Mouse (Mus musculus) CD4-positive helper T cell, adult 2 months (primary cell): ENCODE results near the gene Ccdc158.

Source experiments
- DNase-seq: peaks from one replicate; pipeline ENCODE4 v3.0.0-alpha.2; 2012; ENCODE audit warnings: low read depth, missing footprints, low spot score

The Ccdc158 gene

DNA sequence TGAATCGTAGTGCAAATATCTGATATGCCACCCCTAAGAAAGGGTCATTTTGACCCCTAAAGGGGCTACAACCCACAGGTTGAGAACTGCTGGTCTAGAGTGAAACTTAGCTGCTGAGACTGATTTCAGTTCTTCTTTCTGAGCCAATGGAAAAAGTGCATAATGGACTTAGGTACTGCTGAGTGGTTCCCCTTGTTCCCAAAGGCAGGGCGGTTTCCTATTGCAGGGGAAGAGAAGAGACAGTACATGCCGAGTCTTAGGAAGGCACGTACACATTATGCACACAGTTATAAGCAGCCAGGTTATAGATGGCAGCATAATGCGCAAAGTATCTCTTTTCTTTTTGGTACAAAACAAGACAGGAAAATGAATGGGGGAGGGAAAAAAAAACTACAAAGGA, 13.1 kb upstream of the Ccdc158 start:
- no peak for DNase-seq

DNA sequence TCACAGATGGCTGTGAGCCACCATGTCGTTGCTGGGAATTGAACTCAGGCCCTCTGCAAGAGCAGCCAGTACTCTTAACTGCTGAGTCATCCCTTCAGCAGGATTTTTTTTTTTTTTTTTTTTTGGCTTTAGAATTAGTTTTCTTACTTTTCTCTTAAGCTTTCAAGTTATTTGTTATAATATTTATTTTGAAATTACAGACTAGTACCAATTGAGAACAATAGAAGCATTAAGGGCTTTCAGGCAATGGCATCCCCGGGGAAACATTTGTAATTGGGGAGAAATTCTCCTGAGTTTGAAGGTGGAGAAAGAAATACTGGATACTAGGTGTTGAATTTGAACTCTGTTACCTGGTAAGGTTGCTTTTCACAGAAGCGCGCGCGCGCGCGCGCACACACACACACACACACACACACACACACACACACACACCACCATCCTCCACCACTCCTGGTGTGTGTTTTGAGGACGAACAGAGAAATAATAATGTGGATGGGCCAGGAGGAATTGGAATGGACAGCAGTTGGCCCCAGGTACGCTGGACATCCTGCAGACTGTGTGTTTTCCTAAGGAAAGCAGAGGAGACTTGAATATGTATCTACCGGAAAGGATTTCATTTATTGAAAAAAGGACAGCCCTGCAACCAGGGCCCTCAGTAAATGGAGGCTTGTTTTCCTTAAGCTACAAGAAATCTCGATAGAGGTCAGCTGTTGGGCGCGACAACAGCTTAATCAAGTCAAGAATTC, 9.8 kb upstream of the Ccdc158 start:
- DNase-seq = no peak

DNA sequence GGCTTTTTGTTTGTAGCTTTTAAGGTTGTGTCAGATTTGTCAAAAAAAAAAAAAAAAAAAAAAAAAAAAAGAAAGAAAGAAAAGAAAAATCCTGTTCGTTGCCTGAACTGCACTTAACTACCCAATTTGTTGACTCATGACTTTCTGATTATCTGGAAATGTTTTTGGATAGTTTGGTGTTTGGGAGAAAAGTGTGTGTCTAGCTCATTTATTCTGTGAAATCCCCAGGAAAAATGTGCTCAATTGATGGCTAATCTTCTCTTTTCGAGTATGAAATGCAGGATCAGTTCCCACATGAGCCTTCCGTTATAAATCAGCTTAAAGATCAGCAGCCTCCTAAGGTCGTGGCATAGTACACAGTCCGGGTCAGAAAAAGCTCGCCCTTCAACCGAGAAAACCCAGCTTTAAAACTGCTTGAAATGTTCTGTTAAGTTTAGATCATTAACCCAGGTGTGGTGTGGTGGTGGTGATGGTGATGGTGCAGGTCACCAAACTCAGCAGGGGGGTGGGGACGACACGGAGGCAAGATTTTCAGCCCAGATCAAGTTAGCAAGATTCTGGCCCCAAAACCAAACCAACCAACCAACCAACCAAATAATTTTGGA, 8.9 kb upstream of the Ccdc158 start:
- DNase-seq = no peak

DNA sequence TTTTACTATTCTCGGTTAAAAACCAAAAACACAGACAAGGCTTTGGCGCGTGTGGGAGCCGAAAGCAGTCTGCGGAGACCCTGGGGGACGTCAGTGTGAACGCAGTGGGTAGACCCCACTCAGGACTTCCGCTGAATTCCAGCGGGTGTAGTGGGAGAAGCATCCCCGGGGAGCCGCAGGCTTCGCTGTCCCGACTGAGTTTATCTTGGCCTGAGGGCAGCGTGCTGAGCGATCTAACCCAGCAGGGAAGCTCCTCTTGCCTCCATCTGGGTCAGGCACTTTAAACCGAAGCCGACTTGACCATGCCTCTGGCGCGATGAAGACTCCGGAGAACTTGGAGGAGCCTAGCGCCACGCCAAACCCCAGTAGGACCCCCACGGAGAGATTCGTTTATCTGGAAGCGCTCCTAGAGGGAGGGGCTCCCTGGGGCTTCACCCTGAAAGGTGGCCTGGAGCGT, 8.3 kb upstream of the Ccdc158 start, which contains the start of gene Shroom3:
TSS of gene Shroom3 (plus strand) at position 85 of the 457 bp plus-strand sequence.
- DNase-seq = no peak

DNA sequence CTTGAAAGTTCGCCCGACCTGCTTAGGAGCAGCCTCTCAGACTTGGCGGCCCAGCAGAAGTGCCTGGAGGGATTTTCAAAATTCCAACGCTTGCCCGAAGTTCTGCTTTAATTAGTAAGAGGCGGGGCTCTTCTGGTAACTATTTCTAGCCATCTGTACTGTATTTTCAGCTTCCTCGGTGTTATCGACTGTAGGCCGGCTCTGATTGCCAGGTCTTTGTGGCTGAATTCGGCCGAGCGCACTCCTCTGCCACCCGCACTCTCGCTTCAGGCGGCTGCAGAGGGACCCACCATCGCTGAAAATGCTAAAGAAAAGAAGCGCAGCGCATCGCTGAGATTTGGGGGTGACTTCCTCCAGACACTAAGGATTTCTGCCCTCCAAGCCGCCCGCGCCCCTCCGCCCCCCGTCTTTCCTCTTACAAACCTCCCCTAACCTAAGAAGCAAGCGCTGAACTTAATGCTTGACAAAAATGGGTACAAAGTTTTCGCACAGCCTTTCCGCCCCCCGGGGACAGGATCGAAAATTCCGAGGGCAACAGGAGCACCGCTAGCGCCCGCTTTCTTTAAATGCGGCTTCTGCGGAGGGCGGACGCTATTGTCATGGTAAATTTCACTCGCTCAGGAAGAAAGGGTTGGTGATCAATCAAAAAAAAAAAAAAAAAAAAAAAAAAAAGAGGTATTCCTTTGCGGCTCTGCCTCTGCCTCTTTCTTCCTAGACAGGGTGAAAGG, 7.7 kb upstream of the Ccdc158 start:
- no peak for DNase-seq

DNA sequence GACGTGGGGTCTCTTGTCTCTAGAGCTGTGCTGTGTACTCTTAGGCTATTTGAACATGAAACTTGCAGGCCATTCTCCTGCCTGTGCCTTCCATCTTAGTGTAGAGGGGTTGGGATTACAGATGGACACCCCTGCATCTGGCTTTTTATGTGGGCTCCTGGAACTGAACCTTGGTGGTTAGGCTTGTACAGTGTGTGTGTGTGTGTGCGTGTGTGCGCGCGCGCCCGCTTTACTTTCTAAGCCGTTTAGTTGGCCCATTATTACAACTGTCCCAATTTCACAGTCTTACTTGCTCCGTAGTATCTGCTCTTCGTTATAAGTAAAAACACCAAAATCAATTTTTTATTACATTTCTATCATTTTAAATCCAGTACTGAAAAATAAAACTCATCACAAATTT, 6.8 kb upstream of the Ccdc158 start:
- DNase-seq = no peak

DNA sequence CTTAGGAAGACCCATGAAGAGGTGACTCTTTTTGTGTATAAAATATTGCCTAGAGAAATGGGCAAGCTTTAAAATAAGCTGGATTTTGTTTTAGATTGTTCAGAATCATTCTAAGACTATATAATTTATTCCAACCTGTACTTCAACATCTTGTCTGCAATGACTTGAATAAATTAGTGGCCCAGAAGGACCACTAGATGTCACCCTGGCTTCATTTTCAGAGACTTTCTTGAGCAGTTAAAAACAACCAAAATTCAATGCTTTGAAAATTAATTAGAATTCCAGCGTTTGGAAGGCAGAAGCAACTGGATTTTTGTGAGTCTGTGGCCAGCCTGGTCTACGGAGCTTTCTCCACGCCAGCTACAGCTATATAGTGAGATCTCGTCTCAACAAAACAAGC, 4.4 kb upstream of the Ccdc158 start:
- no peak for DNase-seq

DNA sequence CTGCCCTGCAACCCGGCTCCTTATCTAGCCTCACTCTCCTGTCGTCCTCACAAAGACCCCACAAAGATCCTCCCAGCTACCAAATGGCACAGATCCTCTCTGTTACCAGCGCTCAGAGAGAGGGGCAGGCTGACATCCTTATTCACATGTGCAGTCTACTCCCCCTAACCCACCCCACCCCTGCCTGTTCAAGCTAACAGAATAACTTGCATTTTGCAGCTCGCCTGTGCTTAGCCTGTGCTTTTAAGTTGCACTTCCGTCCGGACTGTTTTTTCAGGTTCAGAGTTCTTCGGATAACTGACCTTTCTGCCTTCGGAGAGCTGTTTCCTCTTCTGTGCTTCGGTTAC, 476 bp upstream of the Ccdc158 start:
- no peak for DNase-seq

DNA sequence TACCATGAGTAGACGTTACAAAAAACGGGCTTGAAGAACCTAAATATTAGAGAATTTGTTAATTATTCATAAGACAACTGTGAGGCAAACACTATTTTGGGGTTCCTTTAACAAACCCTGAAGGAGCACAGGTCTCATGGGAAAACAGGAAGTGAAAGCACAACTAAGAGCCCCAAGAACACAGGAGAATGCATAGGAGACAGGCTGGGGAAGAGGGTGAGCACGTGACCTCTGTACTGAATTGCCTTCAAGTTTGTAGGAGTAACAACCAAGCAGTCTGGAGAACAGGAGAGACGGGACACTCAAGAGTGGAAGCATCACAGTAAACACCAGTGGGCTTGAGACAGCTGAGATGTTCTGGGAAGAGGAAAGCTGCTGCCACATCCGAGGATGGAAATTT, 8.2 kb downstream of the Ccdc158 start:
- no peak for DNase-seq

DNA sequence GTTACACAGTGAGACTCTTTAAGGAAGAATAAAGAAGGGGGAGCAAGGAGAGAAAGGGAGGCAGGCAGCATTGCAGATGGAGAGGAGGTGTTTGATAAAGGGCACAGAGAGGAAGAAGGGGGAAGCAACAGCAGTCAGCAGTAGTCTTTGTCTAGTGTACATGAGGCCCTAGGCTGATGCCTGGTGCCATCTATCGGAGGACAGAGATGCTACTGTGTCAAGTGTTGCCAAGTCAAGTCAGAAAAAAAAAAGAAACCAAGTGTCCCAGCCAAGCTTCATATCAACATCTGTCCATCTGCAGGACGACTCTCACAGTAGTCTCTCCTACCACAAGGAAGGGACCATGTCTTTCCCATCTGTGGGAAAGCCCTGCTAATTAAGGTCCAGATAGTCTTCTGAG, 10.8 kb downstream of the Ccdc158 start:
- DNase-seq = no peak

DNA sequence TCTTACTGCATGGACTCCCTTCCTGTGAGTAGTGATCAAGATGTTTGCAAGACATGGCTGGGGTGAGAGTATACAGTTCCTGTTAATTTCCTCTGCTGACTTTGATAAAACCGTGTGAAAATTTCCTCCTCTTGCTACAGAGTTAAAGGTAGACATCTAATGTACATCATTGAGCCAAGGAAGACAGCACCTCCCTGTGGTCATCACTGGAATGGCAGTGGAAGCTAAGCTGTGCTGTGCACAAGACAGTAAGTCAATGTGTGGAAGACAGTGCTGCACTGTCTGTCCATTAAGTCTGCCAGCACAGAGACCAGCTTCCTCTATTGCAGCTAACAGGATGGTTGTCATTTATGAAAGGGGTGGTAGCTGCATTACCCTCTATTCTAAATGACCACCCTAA, 18.8 kb downstream of the Ccdc158 start:
- DNase-seq = peak; percentile 57

DNA sequence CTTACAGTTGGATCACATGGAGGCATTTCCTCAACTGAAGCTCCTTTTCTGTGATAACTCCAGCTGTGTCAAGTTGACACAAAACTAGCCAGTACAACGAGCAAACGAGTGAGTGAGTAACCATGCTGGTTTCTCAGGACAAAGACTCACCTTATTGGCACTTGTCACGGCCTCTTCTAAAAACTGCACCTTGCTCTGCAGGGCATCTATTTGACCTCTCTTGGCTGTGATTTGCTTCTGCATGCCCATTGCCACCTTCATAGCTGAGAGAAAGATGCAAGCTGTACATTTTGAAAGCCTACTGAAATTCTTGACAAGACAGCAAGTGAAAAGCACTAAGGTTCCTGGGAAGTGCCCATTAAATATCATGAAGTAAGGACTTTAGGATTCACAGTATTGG, 34.2 kb downstream of the Ccdc158 start:
- no peak for DNase-seq

DNA sequence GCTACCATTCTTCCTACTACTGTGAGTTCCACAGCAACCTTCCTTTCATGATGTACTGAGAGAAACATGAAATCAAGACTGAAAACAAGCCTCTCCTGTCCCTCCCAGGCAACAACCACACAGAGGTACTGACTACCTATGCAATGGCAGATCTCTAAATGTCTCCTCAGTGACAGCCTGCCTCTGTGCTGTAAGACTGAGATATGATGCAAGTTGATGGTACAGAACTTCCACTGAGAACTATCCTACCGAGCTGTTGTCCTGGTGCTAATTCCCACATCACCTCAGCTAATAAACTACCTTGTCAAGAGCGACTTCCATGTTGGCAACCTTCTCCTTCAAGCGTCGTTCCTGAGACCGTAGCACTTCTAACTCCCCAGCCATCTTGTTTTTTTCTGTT, 39.2 kb downstream of the Ccdc158 start:
- DNase-seq = no peak

DNA sequence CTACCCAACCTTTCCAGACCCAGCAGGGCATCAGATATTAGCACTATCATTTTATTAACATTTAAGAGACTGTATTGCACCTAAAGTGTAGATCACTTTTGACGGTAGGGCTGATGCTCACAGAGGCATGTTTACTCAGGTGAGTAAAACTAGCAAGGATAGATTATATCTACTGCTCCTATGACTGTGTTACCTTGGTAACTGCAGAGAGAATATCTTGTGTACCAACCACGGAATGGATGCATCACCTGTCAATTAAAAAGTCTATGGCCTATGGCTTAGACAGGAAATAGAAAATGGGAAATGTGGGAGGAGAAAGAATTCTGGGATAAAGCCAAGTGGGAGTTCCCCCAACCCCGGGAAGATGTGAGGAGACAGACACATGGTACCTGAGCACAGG, 40.2 kb downstream of the Ccdc158 start:
- no peak for DNase-seq

DNA sequence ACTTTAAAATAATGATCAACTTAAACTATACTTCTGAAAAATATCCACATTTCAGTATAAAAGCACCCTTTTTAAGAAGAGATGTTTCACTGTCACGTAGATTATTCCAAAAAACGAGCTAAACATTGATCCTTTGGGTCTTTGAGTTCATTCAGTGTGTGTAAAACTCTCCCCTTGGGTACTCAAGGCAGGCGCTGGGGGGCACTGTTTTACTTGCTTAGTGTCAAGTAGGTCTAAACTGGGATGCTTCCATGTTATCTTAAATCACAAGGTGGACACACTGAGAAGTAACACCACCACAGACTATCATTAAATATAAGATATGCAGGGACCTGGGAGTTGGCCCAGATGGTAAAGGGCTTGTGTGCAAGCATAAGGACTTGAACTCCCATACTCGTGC, 41.5 kb downstream of the Ccdc158 start:
- no peak for DNase-seq

DNA sequence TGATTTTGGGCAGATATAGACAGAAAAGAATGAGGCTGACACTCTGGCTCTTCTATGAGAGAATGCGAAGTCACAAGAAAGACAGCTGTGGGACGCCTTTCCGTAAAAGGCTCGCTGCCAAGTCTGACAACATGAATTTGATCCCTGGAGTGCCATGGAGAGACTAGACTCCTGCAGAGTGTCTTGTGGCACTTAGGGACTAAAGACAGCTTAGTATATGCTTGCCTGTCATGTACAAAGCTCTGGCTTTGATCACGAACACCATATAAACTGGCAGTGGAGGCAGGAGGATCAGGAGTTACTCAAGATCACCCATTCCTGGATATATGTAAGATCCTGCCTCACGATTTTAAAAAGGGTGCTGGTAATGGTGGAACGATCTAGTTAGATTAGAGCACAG, 47.2 kb downstream of the Ccdc158 start:
- no peak for DNase-seq

DNA sequence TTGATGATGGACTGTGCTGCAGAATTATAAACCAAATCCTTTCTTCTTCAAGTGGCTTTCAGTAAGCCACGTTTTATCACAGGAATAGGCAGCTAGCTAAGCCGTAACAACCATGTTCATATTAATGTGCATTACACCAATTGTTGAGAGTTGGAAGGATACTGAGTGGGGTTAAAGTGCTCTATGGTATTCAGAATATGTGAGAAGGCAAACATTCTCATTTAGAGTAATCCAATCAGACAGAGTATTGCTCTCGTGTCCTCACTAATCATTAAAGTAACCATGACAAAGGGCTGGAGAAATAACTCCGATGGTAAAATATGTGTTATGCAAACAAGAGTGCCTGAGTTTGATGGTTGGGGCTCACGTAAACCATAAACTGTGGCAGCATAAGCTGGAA, 53.2 kb downstream of the Ccdc158 start:
- no peak for DNase-seq

DNA sequence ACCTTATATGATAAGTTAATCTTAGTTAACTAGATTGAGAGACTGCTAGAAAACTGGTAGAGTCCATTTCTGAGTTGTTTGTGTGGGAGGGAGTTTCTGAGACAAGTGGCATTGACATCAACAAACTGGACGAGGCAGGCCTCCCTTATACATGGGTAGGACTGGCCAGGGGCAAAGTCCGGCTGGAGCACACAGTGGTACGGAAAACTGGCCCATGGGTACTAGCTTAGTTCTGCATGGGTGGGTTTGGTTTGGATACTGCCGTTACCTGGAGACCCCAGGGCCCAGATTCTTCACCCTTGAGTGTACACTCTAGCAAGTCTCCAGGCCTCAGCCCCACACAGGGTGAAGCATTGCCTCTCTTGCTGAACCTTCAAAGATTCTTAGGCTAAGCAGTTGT, 62.3 kb downstream of the Ccdc158 start:
- DNase-seq = no peak

DNA sequence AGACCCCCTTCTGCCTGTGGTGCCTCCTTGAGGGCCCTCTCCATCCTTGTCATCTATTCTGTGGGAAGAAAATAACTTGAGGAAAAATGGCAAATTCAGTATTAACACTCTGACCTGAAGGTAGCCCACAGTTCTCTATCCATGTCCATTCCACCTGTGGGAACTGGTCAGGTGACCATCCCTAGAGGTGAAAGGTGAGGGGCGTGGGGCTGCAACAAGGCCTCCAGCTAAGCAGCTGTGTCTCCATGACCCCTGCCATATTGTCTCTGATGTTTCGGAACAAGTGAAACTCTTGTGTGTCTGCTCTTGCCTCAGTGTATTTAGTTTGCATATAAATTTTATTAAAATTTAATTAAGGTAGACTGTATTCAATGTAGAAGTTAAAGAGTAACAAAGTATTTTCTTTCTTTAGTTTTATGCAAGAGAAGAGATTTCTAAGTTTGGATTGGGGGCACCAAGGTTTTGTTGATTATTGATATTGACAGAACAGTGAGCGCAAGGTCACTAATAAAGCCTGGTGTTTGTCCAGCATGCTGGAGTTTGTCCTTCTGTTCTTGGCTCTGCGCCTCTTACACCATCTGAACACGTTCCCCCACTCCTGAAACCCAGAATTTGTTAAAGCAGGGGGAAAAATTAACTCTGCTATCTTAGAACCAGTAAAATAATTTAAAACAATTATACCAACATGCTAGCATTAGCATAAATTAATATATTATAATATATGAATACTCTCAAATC, 67.4 kb downstream of the Ccdc158 start:
- no peak for DNase-seq

DNA sequence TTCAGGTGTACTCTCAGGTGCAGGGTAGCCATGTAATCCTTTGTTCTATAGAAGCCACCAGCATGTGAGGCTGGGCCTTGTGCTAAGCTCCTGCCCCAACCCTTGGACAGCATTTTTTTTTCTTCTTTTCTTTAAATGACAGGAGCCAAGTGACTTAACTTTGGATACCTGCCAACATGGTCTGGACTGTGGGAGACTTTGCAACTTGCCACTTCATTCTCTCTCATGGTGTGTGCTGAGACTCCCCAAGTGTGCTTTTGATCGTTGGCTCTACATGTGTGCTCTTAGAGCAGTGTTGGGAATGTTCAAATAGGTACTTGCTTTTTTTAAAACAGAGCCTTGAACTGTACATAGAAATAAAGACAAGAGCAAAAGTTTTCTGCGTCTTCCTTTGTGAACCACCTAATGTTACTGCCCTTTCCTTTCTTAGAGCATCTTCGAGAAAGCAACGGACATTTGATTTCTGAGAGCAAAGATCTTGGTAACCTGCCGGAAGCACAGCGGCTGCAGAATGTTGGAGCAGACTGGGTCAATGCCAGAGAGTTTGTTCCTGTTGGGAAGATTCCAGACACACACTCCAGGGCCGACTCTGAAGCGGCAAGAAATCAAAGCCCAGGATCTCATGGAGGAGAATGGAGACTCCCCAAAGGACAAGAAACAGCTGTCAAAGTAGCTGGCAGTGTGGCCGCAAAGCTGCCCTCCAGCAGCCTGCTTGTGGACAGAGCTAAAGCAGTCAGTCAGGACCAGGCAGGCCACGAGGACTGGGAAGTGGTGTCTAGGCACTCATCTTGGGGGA, 70.4 kb downstream of the Ccdc158 start:
- DNase-seq = no peak
